ENCODE assay signal across 9 mouse cellular contexts in the genomic region with DNA sequence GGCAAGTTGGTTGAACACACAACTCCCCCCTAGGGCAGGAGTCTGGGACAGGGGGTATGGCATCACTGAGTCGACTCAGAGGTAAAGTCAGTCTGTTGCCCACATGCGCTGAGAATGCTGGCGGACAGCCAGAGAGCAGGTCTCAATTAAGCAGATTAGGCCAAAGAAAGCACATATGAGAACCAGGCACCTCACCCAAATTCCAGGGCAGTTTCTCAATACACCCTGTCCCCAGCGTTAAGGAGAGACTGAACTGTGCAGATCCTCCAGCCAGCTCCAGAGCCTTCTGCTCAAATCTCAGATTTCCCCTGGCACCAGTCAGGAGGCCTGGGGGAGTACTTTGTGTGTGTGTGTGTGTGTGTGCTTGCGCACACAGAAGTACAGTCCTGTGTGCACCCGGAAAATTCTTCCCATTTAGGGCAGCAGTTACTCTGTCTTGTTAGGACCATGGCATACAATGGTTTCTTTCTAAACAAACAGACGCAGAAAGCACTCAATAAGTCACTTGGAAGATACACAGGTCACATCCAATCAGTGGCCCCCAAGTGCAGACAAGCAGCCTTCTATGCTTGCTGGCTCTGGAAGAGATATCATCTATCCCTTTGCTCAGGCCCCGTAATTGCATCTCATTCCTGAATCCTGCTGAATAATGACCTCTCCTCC.
DNase-seq lines count a peak whose midpoint lies in the region; ATAC-seq and TF ChIP-seq lines count a peak whose summit lies in the region.
"Had no signal": no experiment of that assay in that cellular context is flagged by ENCODE, and none has a peak within 500 bp of the region (broad histone marks: within the 10 kb centered on the region; RNA-seq: fewer than 3 reads in every experiment).

No protein-coding gene starts in this region.

- no peaks in the 10 kb centered on the region for H3K27me3 ChIP-seq in forebrain, embryonic 11.5 days (ENCODE audit: control insufficient read depth, insufficient read depth, low read length)
- H3K27me3 ChIP-seq in forebrain, postnatal 0 days (ENCODE audit: insufficient read depth, low read length) = no peaks in the 10 kb centered on the region
- no peaks in the 10 kb centered on the region for H3K27me3 ChIP-seq in embryonic facial prominence, embryonic 15.5 days
- H3K27me3 ChIP-seq in intestine, embryonic 15.5 days (replicated peaks) = no peaks in the 10 kb centered on the region
- H3K27me3 ChIP-seq: CH12.LX had no signal

- H3K36me3 ChIP-seq in forebrain, embryonic 11.5 days (ENCODE audit: control insufficient read depth, insufficient read depth, low read length) = no peaks in the 10 kb centered on the region
- no peaks in the 10 kb centered on the region for H3K36me3 ChIP-seq in forebrain, postnatal 0 days (ENCODE audit: insufficient read depth)
- no peaks in the 10 kb centered on the region for H3K36me3 ChIP-seq in embryonic facial prominence, embryonic 15.5 days
- H3K36me3 ChIP-seq in intestine, embryonic 15.5 days = no peaks in the 10 kb centered on the region

- no peak for TF ChIP-seq CTCF in forebrain, postnatal 0 days (IDR thresholded peaks at IDR 0.05; ENCODE audit: low read depth)

- no peaks in the 10 kb centered on the region for H3K4me1 ChIP-seq in forebrain, embryonic 11.5 days (replicated peaks; ENCODE audit: control insufficient read depth, insufficient read depth, low read length)
- H3K4me1 ChIP-seq in forebrain, postnatal 0 days (ENCODE audit: insufficient read depth) = no peaks in the 10 kb centered on the region
- peaks cover 25% of the 10 kb centered on the region for H3K4me1 ChIP-seq in embryonic facial prominence, embryonic 15.5 days
- H3K4me1 ChIP-seq in intestine, embryonic 15.5 days (replicated peaks) = peaks cover 7% of the 10 kb centered on the region; the same call in 1 of the 2 replicates

- H3K9ac ChIP-seq in forebrain, embryonic 11.5 days (ENCODE audit: low read length) = no peak overlapping the region
- H3K9ac ChIP-seq in forebrain, postnatal 0 days = no peak overlapping the region
- H3K9ac ChIP-seq in embryonic facial prominence, embryonic 15.5 days = no peak overlapping the region
- H3K9ac ChIP-seq in intestine, embryonic 15.5 days = no peak overlapping the region

- WGBS in forebrain, embryonic 11.5 days = 61% methylated on average over 8 of the region's 8 CpGs
- WGBS in forebrain, postnatal 0 days = 47% methylated on average over 8 of the region's 8 CpGs
- 14% methylated on average over 8 of the region's 8 CpGs for WGBS in embryonic facial prominence, embryonic 15.5 days
- WGBS in intestine, embryonic 15.5 days = 27% methylated on average over 8 of the region's 8 CpGs

- no peak for ATAC-seq in forebrain, embryonic 11.5 days (replicated peaks; ENCODE audit: low FRiP score)
- no peak for ATAC-seq in forebrain, postnatal 0 days
- peak; percentile 83 for ATAC-seq in embryonic facial prominence, embryonic 15.5 days (ENCODE audit: insufficient number of reproducible peaks, low FRiP score, low TSS enrichment, low read depth)
- peak; percentile 80 for ATAC-seq in intestine, embryonic 15.5 days

- H3K9me3 ChIP-seq in forebrain, embryonic 11.5 days (ENCODE audit: control insufficient read depth, low read length) = no peaks in the 10 kb centered on the region; the same call in 1 of the 2 replicates
- no peaks in the 10 kb centered on the region for H3K9me3 ChIP-seq in forebrain, postnatal 0 days (ENCODE audit: low read length)
- no peaks in the 10 kb centered on the region for H3K9me3 ChIP-seq in embryonic facial prominence, embryonic 15.5 days (replicated peaks)
- H3K9me3 ChIP-seq in intestine, embryonic 15.5 days = no peaks in the 10 kb centered on the region

- no peak overlapping the region for H3K4me2 ChIP-seq in forebrain, embryonic 11.5 days (ENCODE audit: low read depth, low read length, severe bottlenecking)
- no peak overlapping the region for H3K4me2 ChIP-seq in forebrain, postnatal 0 days (ENCODE audit: low read depth)
- no peak overlapping the region for H3K4me2 ChIP-seq in embryonic facial prominence, embryonic 15.5 days (replicated peaks)
- H3K4me2 ChIP-seq in intestine, embryonic 15.5 days (replicated peaks) = no peak overlapping the region

- peak overlapping the region; percentile 21; the same call in 1 of the 2 replicates for H3K27ac ChIP-seq in forebrain, embryonic 11.5 days (ENCODE audit: low read depth, low read length)
- no peak overlapping the region for H3K27ac ChIP-seq in forebrain, postnatal 0 days (ENCODE audit: low read depth, low read length)
- peak overlapping the region; percentile 86 for H3K27ac ChIP-seq in embryonic facial prominence, embryonic 15.5 days (replicated peaks)
- H3K27ac ChIP-seq in intestine, embryonic 15.5 days = peak overlapping the region; percentile 56

- peak; percentile 52 for DNase-seq in forebrain, embryonic 11.5 days (ENCODE audit: low spot score)
- no peak for DNase-seq in forebrain, postnatal 0 days
- DNase-seq in 3134 (ENCODE audit: extremely low read depth, insufficient read length, low spot score) = peak; percentile 46
- DNase-seq in yolk sac, embryonic 10.5 days (ENCODE audit: low spot score) = no peak
- no peak for DNase-seq in spleen, postnatal 4 days (ENCODE audit: low spot score in 2 of 2)
- DNase-seq in layer of hippocampus, adult 11-12 months (ENCODE audit: low spot score) = no peak

- no peak overlapping the region for H3K4me3 ChIP-seq in forebrain, embryonic 11.5 days (ENCODE audit: low read depth, low read length)
- no peak overlapping the region for H3K4me3 ChIP-seq in forebrain, postnatal 0 days (ENCODE audit: low read depth, low read length)
- no peak overlapping the region for H3K4me3 ChIP-seq in embryonic facial prominence, embryonic 15.5 days (replicated peaks)
- no peak overlapping the region for H3K4me3 ChIP-seq in intestine, embryonic 15.5 days (replicated peaks)

Comparison
In these comparisons a context has a peak if more than half of its experiments do, and no peak if none do; other contexts are left out.
1. DNase-seq: peak in forebrain, embryonic 11.5 days (single experiment) and 3134 (single experiment); none in forebrain, postnatal 0 days (single experiment), yolk sac, embryonic 10.5 days (single experiment), spleen, postnatal 4 days (0 of 2) and layer of hippocampus, adult 11-12 months (single experiment).
2. ATAC-seq: peak in embryonic facial prominence, embryonic 15.5 days (single experiment) and intestine, embryonic 15.5 days (single experiment); none in forebrain, embryonic 11.5 days (single experiment) and forebrain, postnatal 0 days (single experiment).